Mouse (Mus musculus) stomach, embryonic 14.5 days (tissue): ENCODE measurements around the gene Camkk2. TPM values are rescaled to one million over a fixed set of nuclear protein-coding genes. Genes with fewer than 3 reads are reported as not detected.

Experiments used
- ATAC-seq: fragments of 200-750 bp; cut with Nextera tagmentation; 2 replicates; pipeline ENCODE4 v1.8.0; 2017; ENCODE audit warnings: low read depth, moderate TSS enrichment; ENCODE audit not compliant: insufficient number of reproducible peaks, insufficient read depth, low FRiP score
- H3K27ac ChIP-seq: fragments of 300-500 bp; sonication (generic); 2 replicates; pipeline ENCODE4 v1.5.1; 2014; ENCODE audit warnings: mild to moderate bottlenecking, low read length, moderate library complexity, mixed read lengths
- H3K27me3 ChIP-seq: fragments of 300-500 bp; sonication (generic); 2 replicates; pipeline ENCODE4 v1.6.1; 2014; ENCODE audit warnings: low read length, control low read depth, mixed read lengths; ENCODE audit not compliant: control insufficient read depth, insufficient read depth
- H3K36me3 ChIP-seq: fragments of 300-500 bp; sonication (generic); 2 replicates; pipeline ENCODE4 v1.6.1; 2014; ENCODE audit warnings: mild to moderate bottlenecking, control low read depth, low read length, moderate library complexity, mixed read lengths; ENCODE audit not compliant: control insufficient read depth, insufficient read depth
- H3K4me1 ChIP-seq: fragments of 300-500 bp; sonication (generic); 2 replicates; pipeline ENCODE4 v1.6.1; 2014; ENCODE audit warnings: low read length, control low read depth, mixed read lengths; ENCODE audit not compliant: control insufficient read depth, insufficient read depth
- H3K4me2 ChIP-seq: fragments of 300-500 bp; sonication (generic); replicated peaks from 2 replicates; pipeline ENCODE4 v1.6.1; 2014; ENCODE audit warnings: low read depth, low read length, control low read depth
- H3K4me3 ChIP-seq: fragments of 300-500 bp; sonication (generic); 2 replicates; pipeline ENCODE4 v1.5.1; 2014; ENCODE audit warnings: low read depth, low read length, control low read depth
- H3K9ac ChIP-seq: fragments of 300-500 bp; sonication (generic); replicated peaks from 2 replicates; pipeline ENCODE4 v1.6.1; 2014; ENCODE audit warnings: low read depth, mild to moderate bottlenecking, control low read depth, low read length, moderate library complexity, mixed read lengths
- H3K9me3 ChIP-seq: fragments of 300-500 bp; sonication (generic); 2 replicates; pipeline ENCODE4 v1.6.1; 2016; ENCODE audit warnings: low read depth, low read length, control low read depth; ENCODE audit not compliant: control insufficient read depth
- WGBS: fragments of 180-500 bp; shearing (Covaris S2); extraction: QIAGEN DNeasy Blood & Tissue Kit; methylation state at CpG from one replicate; pipeline ENCODE4 v1.1.7; 2014; 5-methylcytosine and 5-hydroxymethylcytosine counted together
- polyA plus RNA-seq: library from polyadenylated mRNA; unstranded; fragments of >200 nt; fragmentation: Nextera tagmentation; extraction: Ambion mirVana; gene quantifications from 2 replicates; pipeline ENCODE4 v1.2.1, GENCODE M21; 2014

Camkk2 gene
- polyA plus RNA-seq, 1 experiment from 2014 or later, result 25.7 TPM

DNA sequence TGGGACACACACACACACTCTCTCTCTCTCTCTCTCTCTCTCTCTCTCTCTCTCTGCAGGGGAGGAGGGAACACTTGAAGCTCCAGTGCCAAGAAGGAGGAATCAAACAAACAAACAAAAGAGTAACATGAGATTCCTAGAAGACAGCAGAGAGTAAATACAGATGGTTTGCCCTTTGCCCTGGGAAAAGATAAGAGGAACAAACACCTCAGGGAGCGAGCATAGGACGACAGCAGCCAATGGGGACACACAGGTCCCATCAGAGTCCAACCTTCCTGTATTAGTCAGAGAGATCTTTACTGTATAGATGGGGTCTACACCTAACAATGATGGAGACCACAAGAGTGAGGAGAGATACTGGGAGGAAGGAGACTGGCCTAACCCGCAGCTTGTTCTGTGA is 18.7 kb upstream of the Camkk2 start:
- H3K9ac ChIP-seq, result no peak overlapping the region
- peaks cover 6% of the 10 kb centered on the region for H3K4me1 ChIP-seq
- 66% methylated on average over 3 of the region's 3 CpGs for WGBS
- H3K36me3 ChIP-seq, result peaks cover 75% of the 10 kb centered on the region
- H3K9me3 ChIP-seq, result no peaks in the 10 kb centered on the region
- no peak overlapping the region for H3K4me2 ChIP-seq
- no peak overlapping the region for H3K4me3 ChIP-seq
- no peak for ATAC-seq
- H3K27me3 ChIP-seq, result no peaks in the 10 kb centered on the region
- H3K27ac ChIP-seq, result no peak overlapping the region

DNA sequence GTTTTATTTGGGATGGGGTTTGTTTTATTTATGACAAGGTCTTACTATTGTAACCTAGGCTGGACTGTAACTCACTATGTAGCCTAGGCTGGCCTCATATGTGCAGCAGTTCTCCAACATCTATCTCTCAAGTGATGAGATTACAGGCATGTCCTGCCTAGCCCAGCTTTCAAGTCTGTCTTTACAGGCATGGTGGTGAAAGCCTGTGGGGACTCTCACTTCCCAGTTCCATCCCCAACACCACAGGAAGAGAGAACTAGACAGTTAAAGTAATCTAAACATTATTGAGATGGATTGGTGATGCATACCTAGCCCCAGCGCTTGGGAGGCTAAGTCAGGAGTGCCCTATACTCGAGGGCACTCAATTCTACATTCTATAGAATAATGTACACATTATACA is 9.5 kb upstream of the Camkk2 start:
- no peaks in the 10 kb centered on the region for H3K27me3 ChIP-seq
- peaks cover 43% of the 10 kb centered on the region for H3K36me3 ChIP-seq
- no peaks in the 10 kb centered on the region for H3K4me1 ChIP-seq
- H3K27ac ChIP-seq, result no peak overlapping the region
- WGBS, result 64% methylated on average over 2 of the region's 2 CpGs
- no peak overlapping the region for H3K4me2 ChIP-seq
- no peaks in the 10 kb centered on the region for H3K9me3 ChIP-seq
- ATAC-seq, result no peak
- no peak overlapping the region for H3K9ac ChIP-seq
- no peak overlapping the region for H3K4me3 ChIP-seq

DNA sequence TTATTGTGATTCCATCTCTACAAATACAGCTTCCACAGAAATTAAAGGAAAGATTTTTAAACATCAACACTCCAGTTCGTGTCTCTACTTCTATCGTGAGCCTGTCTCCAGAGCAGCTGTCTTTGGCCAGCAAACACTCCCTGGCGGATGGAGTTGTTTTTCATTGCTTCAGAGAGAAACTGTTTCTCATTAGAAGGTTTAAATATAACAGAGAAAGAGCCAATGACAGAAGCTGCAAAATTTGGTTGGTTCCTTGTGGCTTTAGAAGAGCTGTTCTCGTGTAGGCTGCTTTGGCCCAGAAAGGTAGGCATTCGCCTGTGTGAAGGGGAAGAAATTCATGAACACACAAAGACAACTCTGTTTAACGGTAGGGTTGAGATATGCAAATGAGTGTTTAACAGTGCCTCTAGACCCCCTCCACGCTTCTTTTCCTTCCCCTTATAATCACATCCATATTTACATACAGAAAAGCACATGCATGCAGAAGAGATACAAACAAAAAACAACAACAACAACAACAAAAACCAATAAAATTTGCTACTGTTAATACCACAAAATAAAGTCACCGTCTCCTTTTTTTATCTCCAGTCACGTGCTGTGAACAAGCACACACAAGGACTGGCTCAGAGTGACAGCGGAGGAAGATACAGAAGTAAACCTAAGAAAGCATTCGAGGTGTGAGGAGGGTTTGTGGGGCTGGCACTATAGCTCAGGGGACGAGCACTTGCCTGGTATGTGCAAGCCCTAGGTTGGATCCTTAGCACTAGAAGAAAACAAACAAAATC is 7.0 kb upstream of the Camkk2 start:
- H3K36me3 ChIP-seq, result peaks cover 24% of the 10 kb centered on the region
- 57% methylated on average over 12 of the region's 12 CpGs for WGBS
- H3K4me2 ChIP-seq, result no peak overlapping the region
- H3K9ac ChIP-seq, result no peak overlapping the region
- no peak overlapping the region for H3K4me3 ChIP-seq
- no peaks in the 10 kb centered on the region for H3K4me1 ChIP-seq
- no peak overlapping the region for H3K27ac ChIP-seq
- no peaks in the 10 kb centered on the region for H3K9me3 ChIP-seq
- H3K27me3 ChIP-seq, result no peaks in the 10 kb centered on the region
- no peak for ATAC-seq

DNA sequence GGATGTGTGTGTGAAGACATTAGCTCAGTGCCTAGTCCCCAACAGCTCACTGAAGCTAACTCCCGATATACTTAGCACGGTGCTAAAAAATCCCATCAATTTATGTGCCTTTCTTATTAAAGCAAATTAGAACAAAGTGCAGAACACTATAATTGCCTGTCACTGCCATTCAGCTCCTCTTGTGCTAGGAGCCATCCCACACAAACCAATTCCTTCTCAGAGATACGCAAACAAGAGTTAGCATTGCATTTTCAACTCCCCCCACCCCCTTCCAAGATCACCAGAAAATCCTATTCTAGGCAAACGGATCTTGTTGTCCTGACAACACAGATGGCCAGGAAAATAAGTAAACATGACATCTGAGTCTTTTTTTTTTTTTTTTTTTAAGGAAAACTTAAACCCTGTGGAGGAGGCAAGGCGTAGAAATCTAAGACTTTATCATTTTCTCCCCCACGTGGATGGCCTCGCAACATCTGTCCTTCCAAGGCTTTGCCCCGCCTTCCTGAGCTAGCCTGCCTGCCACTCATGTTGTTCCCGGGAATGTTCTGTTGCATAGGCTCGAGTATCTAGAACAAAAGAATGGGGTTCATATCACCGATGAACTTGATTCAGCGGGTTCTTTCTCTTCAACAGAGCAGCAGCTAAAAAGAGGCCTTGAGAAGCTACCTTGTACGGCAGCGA is 4.7 kb upstream of the Camkk2 start:
- Histone ChIP-seq H3K27me3 (no peaks in the 10 kb centered on the region), H3K27ac (no peak overlapping the region), H3K9ac (no peak overlapping the region), H3K9me3 (no peaks in the 10 kb centered on the region), H3K4me2 (no peak overlapping the region), H3K4me1 (no peaks in the 10 kb centered on the region), H3K36me3 (peaks cover 19% of the 10 kb centered on the region), H3K4me3 (no peak overlapping the region)
- WGBS, result 45% methylated on average over 14 of the region's 14 CpGs
- ATAC-seq, result no peak

DNA sequence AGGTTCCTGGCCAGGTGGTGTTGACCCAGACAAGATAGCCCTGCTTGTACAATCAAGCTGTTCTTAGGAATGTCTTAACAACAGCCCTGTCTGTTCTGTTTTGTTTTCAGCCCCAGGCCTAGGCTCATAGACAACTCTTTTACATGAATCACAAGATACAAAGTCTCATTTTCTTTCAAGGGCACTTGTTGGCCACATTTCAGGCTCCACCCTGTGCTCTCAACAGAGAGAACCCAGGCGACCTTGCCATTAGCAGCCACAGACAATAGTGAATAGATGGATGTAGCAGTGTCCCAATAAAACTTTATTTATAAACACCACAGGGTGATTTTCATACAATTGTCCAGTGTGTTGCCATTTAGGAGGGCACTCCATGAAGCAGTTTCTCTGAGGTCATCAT is 2.9 kb upstream of the Camkk2 start:
- H3K9me3 ChIP-seq, result no peaks in the 10 kb centered on the region
- H3K4me1 ChIP-seq, result 0 out of 2 replicates have a peak, but pooled peaks cover 3% of the 10 kb centered on the region
- no peak overlapping the region for H3K27ac ChIP-seq
- H3K27me3 ChIP-seq, result no peaks in the 10 kb centered on the region
- ATAC-seq, result no peak
- 44% methylated on average over 1 of the region's 1 CpGs for WGBS
- H3K36me3 ChIP-seq, result peaks cover 7% of the 10 kb centered on the region; the same call in 1 of the 2 replicates
- no peak overlapping the region for H3K9ac ChIP-seq
- H3K4me3 ChIP-seq, result no peak overlapping the region
- no peak overlapping the region for H3K4me2 ChIP-seq

DNA sequence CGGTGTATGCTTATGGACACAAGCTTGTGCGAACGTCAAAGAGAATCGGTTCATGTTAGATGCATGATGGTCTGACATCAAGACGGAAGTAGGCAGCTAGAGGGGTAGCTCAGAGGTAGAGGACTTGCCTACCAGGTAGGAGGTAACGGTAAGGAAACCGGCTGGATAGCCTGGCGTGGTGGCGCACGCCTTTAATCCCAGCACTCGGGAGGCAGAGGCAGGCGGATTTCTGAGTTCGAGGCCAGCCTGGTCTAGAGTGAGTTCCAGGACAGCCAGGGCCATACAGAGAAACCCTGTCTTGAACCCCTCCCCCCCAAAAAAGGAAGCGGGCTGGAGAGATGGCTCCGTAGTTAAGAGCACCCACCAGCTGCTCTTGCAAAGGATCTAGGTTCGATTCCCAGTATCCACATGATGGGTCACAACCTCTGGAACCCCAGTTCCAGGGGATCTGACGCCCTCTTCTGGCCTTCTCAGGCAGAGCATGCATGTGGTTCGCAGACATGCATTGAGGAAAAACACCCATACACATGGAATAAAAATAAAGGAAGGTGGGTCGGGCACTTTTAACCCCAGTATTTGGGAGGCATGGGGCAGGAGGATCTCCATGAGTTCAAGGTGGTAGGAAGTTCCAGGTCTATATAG is 1.7 kb upstream of the Camkk2 start:
- no peak for ATAC-seq
- H3K4me2 ChIP-seq, result no peak overlapping the region
- H3K9ac ChIP-seq, result no peak overlapping the region
- no peak overlapping the region for H3K4me3 ChIP-seq
- 88% methylated on average over 19 of the region's 19 CpGs for WGBS
- H3K9me3 ChIP-seq, result no peaks in the 10 kb centered on the region
- H3K4me1 ChIP-seq, result 0 out of 2 replicates have a peak, but pooled peaks cover 3% of the 10 kb centered on the region
- H3K27me3 ChIP-seq, result no peaks in the 10 kb centered on the region
- no peak overlapping the region for H3K27ac ChIP-seq
- no peaks in the 10 kb centered on the region; the same call in 1 of the 2 replicates for H3K36me3 ChIP-seq

DNA sequence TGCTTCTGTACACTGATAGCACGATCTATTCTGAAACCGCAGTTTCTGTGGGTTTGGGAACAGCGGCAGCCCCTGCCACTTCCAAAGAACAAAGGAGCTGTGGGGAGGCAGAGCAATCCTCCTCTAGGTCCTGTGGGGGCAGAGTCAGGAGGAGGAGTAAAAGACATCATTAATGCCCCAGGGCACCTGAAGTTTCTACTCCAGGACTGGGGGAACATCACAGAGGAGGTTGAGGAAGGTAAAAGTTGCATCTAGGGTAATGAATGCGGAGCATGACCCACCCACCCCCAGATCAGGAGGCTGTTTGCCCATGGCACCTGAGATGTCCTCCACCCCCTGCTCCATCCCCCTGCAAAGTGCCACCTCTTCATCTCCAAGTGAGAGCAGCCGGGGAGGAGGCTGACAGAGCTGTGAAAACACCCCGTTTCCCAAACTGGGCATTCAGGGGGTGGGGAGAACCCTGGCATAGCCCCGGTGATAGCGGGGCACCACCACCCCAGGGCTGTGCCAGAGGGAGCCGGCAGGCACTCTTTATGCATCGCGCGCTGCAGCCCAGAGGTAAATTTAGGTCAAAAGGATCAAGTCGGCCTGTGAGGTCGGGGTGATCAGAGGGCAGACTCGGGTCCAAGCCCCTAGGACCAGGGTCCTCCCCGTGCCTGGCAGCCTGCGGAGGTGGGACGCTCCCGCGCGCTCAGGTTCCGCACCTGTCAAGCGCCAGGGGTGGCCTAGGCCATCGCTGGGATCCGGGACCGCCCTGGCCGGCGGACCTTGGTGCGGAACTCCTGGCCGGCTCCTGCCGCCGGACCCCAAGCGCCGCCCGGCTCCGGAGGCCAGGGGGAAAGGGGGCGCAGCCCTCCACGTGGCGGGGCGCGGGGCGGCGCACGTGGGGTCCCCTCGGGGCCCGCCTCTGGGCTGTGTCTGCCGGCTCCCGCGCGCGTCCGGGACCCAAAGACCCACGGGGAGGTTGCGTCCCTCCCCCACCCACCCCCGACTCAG is 680 bp downstream of the Camkk2 start:
- H3K27me3 ChIP-seq, result no peaks in the 10 kb centered on the region
- peak overlapping the region; percentile 81 for H3K4me3 ChIP-seq
- peak overlapping the region; percentile 78 for H3K4me2 ChIP-seq
- peak; percentile 39 for ATAC-seq
- no peaks in the 10 kb centered on the region for H3K36me3 ChIP-seq
- 0 out of 2 replicates have a peak, but pooled peaks cover 3% of the 10 kb centered on the region for H3K4me1 ChIP-seq
- no peak overlapping the region for H3K27ac ChIP-seq
- H3K9me3 ChIP-seq, result no peaks in the 10 kb centered on the region
- WGBS, result 2% methylated on average over 47 of the region's 55 CpGs
- peak overlapping the region; percentile 89 for H3K9ac ChIP-seq

DNA sequence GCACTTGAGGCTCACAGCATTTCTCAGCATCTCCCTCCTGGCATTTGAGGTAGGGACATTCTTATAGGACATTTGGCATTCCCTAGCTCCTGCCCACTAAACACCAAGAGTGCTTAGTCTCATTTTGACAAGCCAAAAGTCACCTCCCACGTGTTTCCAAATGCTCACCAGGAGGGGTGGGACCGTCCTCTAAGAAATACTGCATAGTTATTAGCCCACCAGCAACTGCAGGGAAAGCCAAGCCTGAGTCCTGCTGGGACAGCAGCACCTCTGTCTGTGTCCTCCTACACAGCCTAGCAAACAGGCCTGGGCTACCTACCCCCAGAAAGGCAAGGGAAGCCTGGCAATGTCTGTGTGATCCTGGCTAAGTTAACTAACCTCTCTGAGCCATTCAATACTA is 1.9 kb downstream of the Camkk2 start:
- WGBS, result 56% methylated on average over 2 of the region's 2 CpGs

More for the DNA sequence above, 1.9 kb downstream of the Camkk2 start:
- no peak for ATAC-seq
- no peaks in the 10 kb centered on the region for H3K36me3 ChIP-seq
- no peak overlapping the region for H3K4me2 ChIP-seq
- no peaks in the 10 kb centered on the region for H3K27me3 ChIP-seq
- no peak overlapping the region for H3K9ac ChIP-seq
- H3K4me3 ChIP-seq, result no peak overlapping the region
- no peak overlapping the region for H3K27ac ChIP-seq
- 0 out of 2 replicates have a peak, but pooled peaks cover 3% of the 10 kb centered on the region for H3K4me1 ChIP-seq
- no peaks in the 10 kb centered on the region for H3K9me3 ChIP-seq
